Mouse (Mus musculus) megakaryocyte, embryonic 14.5 days (primary cell): Measurements from ENCODE around the gene Dnase1. TPM values are rescaled to one million over a fixed set of nuclear protein-coding genes. Genes with fewer than 3 reads are reported as not detected.

Experiments used
- H3K27me3 ChIP-seq: replicated peaks from 2 replicates; pipeline ENCODE3; 2012; ENCODE audit warnings: inconsistent platforms
- H3K36me3 ChIP-seq: replicated peaks from 2 replicates; pipeline ENCODE3; 2012; ENCODE audit warnings: low read length, inconsistent platforms, mixed read lengths
- H3K4me1 ChIP-seq: 2 replicates; pipeline ENCODE4 v1.6.1; 2012; ENCODE audit warnings: inconsistent platforms
- H3K4me3 ChIP-seq: replicated peaks from 2 replicates; pipeline ENCODE3; 2012; ENCODE audit warnings: moderate library complexity, mild to moderate bottlenecking, inconsistent platforms
- H3K9me3 ChIP-seq: 2 replicates; pipeline ENCODE4 v1.6.1; 2012; ENCODE audit warnings: inconsistent platforms
- FLI1 ChIP-seq: IDR thresholded peaks from 2 replicates; pipeline ENCODE4 v1.6.1; 2012; ENCODE audit warnings: low read length, inconsistent platforms, mixed read lengths
- GATA1 ChIP-seq: IDR thresholded peaks from 3 replicates; pipeline ENCODE4 v1.6.1; 2012; ENCODE audit warnings: mixed read lengths, low read length, inconsistent platforms, borderline replicate concordance
- polyA plus RNA-seq: library from polyadenylated mRNA; stranded (reverse); fragments of >175 nt; gene quantifications from 2 replicates; pipeline ENCODE4 v1.2.3, GENCODE M21; 2012; ENCODE audit warnings: low replicate concordance; ENCODE audit not compliant: insufficient read depth

Dnase1 gene
- polyA plus RNA-seq, 1 experiment = not detected

DNA sequence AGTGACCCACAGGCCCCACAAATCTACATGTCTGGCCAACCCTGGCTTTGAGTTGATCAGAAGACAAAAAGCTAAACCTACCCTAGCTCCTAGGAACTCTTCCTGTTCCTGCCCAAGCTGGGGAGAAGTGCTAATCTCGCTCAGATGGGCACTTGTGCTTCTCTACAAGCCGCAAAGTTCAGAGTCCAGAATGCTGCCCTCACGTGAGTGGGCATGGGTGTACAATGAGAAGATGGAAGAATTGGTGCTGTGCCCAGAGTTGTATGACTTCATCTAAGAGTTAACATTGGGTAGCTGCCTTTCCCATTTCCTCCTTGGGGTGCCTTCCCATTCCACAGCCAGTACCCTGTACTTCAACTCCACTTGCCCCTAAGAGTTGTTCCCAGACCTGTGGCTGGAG is 9.5 kb upstream of the Dnase1 start:
- Histone ChIP-seq H3K4me3 (no peak overlapping the region), H3K4me1 (peaks cover 21% of the 10 kb centered on the region), H3K9me3 (peaks cover 11% of the 10 kb centered on the region), H3K36me3 (peaks cover 4% of the 10 kb centered on the region), H3K27me3 (peaks cover 3% of the 10 kb centered on the region)
- TF ChIP-seq FLI1 (no peak), GATA1 (no peak)

GRCm38 (mm10) chr16:4029371-4029841 is 7.3 kb upstream of the Dnase1 start:
- TF ChIP-seq FLI1 = no peak
- TF ChIP-seq GATA1 = no peak
- Histone ChIP-seq H3K9me3 (peaks cover 11% of the 10 kb centered on the region), H3K27me3 (peaks cover 3% of the 10 kb centered on the region), H3K36me3 (peaks cover 4% of the 10 kb centered on the region), H3K4me3 (no peak overlapping the region), H3K4me1 (peaks cover 25% of the 10 kb centered on the region)

GRCm38 (mm10) chr16:4030501-4030900 is 6.2 kb upstream of the Dnase1 start:
- Histone ChIP-seq H3K27me3 (peaks cover 3% of the 10 kb centered on the region), H3K9me3 (peaks cover 11% of the 10 kb centered on the region), H3K36me3 (peaks cover 4% of the 10 kb centered on the region), H3K4me1 (peaks cover 28% of the 10 kb centered on the region), H3K4me3 (no peak overlapping the region)
- TF ChIP-seq FLI1 (no peak), GATA1 (no peak)

GRCm38 (mm10) chr16:4031441-4032274 is 5.1 kb upstream of the Dnase1 start:
- no peak overlapping the region for H3K4me3 ChIP-seq
- H3K9me3 ChIP-seq = peaks cover 11% of the 10 kb centered on the region
- TF ChIP-seq GATA1 (no peak), FLI1 (no peak)
- peaks cover 7% of the 10 kb centered on the region for H3K36me3 ChIP-seq
- H3K4me1 ChIP-seq = peaks cover 25% of the 10 kb centered on the region
- H3K27me3 ChIP-seq = peaks cover 3% of the 10 kb centered on the region

- no peak for TF ChIP-seq GATA1
- TF ChIP-seq FLI1 = no peak
- Histone ChIP-seq H3K27me3 (peaks cover 3% of the 10 kb centered on the region), H3K9me3 (peaks cover 11% of the 10 kb centered on the region), H3K36me3 (peaks cover 14% of the 10 kb centered on the region), H3K4me1 (peaks cover 18% of the 10 kb centered on the region), H3K4me3 (no peak overlapping the region)
Measured at GRCm38 (mm10) chr16:4032341-4032748, 4.4 kb upstream of the Dnase1 start.

DNA sequence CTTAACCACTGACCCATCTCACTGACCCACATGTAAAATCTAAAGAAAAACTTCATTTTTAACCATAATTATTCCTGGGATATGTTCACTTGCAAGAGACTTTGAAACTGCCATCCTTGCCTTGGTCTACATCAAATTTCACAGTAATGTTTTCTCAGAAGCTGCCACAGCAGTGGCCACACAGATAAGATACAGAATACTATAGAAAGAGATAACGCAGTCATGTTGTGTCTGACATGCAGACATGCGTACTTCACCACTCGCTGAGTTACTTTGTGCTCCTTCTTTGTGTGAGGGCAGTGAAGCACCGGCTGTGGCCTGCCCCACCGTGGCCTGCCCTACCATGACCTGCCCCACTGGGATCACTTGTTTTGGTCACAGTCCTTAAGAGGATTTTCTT is 2.8 kb upstream of the Dnase1 start:
- H3K36me3 ChIP-seq = peaks cover 26% of the 10 kb centered on the region
- peaks cover 9% of the 10 kb centered on the region; the same call in 1 of the 2 replicates for H3K4me1 ChIP-seq
- H3K27me3 ChIP-seq = no peaks in the 10 kb centered on the region
- peak overlapping the region; percentile 46 for H3K4me3 ChIP-seq
- H3K9me3 ChIP-seq = peaks cover 4% of the 10 kb centered on the region; the same call in 1 of the 2 replicates
- TF ChIP-seq GATA1 = no peak
- TF ChIP-seq FLI1 = no peak

DNA sequence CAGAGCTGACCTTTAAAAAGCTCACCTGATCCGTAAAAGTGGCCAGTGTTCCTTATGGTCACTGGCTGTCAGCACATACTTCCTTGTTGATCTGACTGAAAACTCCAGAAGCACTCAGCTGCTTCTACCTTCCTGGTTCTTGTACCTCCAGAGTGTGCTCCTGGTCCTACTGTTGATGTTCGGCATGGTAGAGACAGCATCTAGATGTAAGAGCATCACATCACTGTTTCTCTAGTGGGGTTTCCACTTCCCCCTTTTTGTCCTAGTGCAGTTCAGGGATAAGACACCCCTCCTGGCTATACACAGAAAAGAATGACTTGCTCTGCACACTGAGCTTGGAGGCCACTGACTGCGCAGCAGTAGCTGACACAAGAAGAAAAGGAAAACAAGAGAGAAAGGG is 2.3 kb upstream of the Dnase1 start:
- Histone ChIP-seq H3K36me3 (peaks cover 31% of the 10 kb centered on the region), H3K4me1 (peaks cover 9% of the 10 kb centered on the region; the same call in 1 of the 2 replicates), H3K27me3 (no peaks in the 10 kb centered on the region), H3K4me3 (no peak overlapping the region), H3K9me3 (no peaks in the 10 kb centered on the region)
- TF ChIP-seq FLI1 (no peak), GATA1 (no peak)

DNA sequence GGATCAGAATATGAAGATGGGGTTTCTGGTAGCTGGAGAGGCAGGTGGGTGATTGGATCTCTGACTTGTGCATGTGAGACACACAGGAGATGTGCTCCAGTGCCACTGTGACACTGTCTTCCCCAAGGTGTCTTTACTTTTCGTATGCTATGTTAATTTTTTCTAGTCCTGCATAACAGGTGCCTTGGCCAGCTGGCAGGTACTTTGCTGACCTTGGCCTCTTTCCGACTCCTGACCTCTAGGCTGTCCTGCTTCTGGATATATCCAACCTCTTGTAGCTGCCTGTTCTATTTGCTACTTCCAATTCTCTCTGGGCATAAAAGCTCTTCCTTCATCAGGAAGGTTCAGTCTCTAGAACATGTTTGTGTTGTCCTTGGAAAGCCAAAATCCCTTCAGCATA is 1.2 kb upstream of the Dnase1 start:
- peaks cover 9% of the 10 kb centered on the region; the same call in 1 of the 2 replicates for H3K4me1 ChIP-seq
- H3K9me3 ChIP-seq = no peaks in the 10 kb centered on the region
- no peaks in the 10 kb centered on the region for H3K27me3 ChIP-seq
- TF ChIP-seq FLI1 = no peak
- no peak for TF ChIP-seq GATA1
- peaks cover 42% of the 10 kb centered on the region for H3K36me3 ChIP-seq
- no peak overlapping the region for H3K4me3 ChIP-seq

- Histone ChIP-seq H3K36me3 (peaks cover 62% of the 10 kb centered on the region), H3K27me3 (no peaks in the 10 kb centered on the region), H3K4me1 (peaks cover 4% of the 10 kb centered on the region; the same call in 1 of the 2 replicates), H3K9me3 (no peaks in the 10 kb centered on the region), H3K4me3 (no peak overlapping the region)
- TF ChIP-seq GATA1 (no peak), FLI1 (no peak)
Measured at GRCm38 (mm10) chr16:4037690-4038089, 948 bp downstream of the Dnase1 start.

- TF ChIP-seq GATA1 = no peak
- no peak for TF ChIP-seq FLI1
- peaks cover 86% of the 10 kb centered on the region for H3K36me3 ChIP-seq
- no peaks in the 10 kb centered on the region for H3K27me3 ChIP-seq
- no peaks in the 10 kb centered on the region for H3K9me3 ChIP-seq
- H3K4me3 ChIP-seq = no peak overlapping the region
- no peaks in the 10 kb centered on the region; the same call in 1 of the 2 replicates for H3K4me1 ChIP-seq
Measured at GRCm38 (mm10) chr16:4040206-4040605, 3.5 kb downstream of the Dnase1 start.

- H3K27me3 ChIP-seq = no peaks in the 10 kb centered on the region
- H3K4me1 ChIP-seq = no peaks in the 10 kb centered on the region; the same call in 1 of the 2 replicates
- H3K4me3 ChIP-seq = no peak overlapping the region
- H3K9me3 ChIP-seq = no peaks in the 10 kb centered on the region
- H3K36me3 ChIP-seq = peaks cover 97% of the 10 kb centered on the region
- TF ChIP-seq FLI1 = no peak
- TF ChIP-seq GATA1 = no peak
Measured at GRCm38 (mm10) chr16:4041646-4042045, 4.9 kb downstream of the Dnase1 start.
